Mouse (Mus musculus) adrenal gland, postnatal 25 days (tissue): ENCODE measurements around the gene Dnase2b. TPM values are rescaled to one million over a fixed set of nuclear protein-coding genes. Genes with fewer than 3 reads are reported as not detected.

ENCODE experiments used
- DNase-seq: peaks from one replicate; pipeline ENCODE4 v3.0.0; 2021; ENCODE audit warnings: mixed read lengths
- long read RNA-seq: library from polyadenylated mRNA; stranded (forward); transcript quantifications from one replicate; pipeline ENCODE4 v2.0.0, GENCODE M21; 2021
- total RNA-seq: library from RNA; stranded (reverse); gene quantifications from 2 replicates; pipeline ENCODE4 v1.2.3, GENCODE M21; 2021

The Dnase2b gene
- 0.33 TPM in 1 of 2 replicates, not detected in the other for total RNA-seq
- long read RNA-seq, transcript Dnase2b-201 (6 exons, 2,566 nt) = major isoform, 6 of 14 reads
- long read RNA-seq, partial matches to known transcripts = 0 of 14 reads
- long read RNA-seq, other reads (novel, unspliced or antisense) = 8 of 14 reads

DNA sequence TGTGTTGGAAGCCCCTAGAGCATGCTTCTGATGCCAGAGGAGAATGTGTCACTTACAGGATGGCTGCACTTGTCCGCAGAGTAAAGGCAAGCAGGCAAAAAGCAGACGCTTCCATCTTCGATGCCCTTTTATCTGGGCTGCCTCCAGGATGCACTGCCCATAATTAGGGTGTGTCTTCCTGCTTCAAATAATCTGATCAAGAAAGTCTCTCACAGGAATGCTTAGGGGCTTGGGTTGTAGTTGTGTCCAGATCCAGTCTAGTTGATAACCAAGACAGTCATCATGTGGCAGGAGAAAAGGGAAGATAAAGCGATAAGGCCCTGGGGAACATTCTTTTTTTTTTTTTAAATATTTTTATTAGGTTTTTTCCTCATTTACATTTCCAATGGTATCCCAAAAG is at the start of gene Dnase2b:
Gene Dnase2b (minus strand): TSS at position 101 of the 400 bp plus-strand sequence.
- DNase-seq = no peak

DNA sequence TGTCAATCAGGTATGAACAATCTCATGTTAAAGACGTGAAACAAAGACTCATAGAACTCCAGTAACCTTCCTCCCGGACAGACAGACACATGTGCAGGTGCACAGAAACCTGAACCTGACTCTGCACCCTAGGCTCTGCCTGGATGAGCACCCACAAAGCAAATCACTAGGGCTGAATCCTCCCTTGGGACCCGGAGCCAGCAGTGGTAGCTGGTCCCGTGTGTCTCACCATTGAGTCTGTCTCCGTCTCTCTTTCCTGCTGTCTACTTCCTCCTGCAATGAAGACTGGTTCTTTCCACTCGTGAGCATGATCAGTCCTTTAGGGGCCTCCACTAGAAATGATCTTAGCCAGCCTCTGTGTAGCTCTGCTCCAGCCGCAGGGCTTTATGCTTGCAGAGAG is 46.5 kb upstream of the Dnase2b start:
- DNase-seq = no peak

DNA sequence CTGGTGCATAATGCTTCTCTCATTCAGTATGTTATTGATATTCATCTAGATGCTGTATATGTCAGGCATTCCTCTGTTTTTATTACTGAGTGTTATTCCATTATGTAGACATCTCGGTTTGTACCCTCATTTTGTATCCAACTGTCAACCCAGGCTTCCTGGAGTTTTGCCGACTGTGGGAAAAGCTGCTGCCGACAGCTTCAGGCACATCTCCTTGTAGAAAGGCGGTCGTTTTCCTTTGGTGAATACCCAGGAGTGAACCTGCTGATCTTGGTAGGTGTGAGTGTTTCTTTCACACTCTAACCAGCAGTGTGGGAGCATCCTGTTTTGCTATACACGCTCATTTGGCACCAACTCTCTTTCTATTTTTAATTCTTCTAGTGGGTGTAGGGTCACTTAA is 45.6 kb upstream of the Dnase2b start:
- no peak for DNase-seq

DNA sequence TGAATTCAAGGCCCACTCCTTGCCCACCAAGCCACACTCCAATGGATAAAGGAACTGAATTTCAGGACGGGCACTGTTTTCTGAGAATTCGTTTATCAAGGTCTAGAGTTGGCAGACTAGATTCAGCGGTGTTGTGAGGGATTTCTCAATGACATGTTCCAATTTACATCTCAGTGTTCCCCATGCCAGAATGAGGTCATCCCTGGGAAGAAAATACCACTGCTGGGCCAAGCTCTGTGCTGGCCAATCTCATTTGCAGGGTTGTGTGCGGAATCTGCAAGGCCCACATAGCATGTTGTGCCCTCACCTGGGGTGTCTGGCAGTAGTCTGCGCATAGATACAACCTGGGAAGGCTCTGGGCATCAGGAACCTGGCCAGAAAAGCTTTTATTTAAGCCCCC is 43.9 kb upstream of the Dnase2b start:
- DNase-seq = no peak

- DNase-seq = no peak
Measured at GRCm38 (mm10) chr3:146658061-146658639, 42.8 kb upstream of the Dnase2b start.

DNA sequence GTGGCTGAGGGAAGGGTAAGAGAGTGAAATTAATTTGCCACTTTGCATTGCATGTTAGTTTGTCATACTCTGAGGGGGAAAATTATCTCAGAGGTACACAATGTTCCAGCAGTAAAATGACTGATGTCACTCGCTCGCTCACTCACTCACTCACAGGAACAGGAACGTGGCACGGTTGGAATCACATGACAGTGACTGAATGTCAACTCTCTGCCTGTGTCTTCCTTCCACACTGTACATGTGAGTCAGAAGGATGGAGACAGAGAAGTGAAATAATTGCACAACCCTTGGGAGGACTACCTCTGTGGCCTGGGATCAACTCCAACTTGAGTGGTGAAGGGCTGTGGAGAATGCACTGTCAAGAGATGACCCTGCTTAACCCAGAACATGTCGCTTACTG is 42.0 kb upstream of the Dnase2b start:
- DNase-seq = peak; percentile 27

- DNase-seq = no peak
Measured at GRCm38 (mm10) chr3:146655111-146655577, 39.7 kb upstream of the Dnase2b start.

GRCm38 (mm10) chr3:146653692-146654091 is 38.3 kb upstream of the Dnase2b start:
- DNase-seq = no peak

DNA sequence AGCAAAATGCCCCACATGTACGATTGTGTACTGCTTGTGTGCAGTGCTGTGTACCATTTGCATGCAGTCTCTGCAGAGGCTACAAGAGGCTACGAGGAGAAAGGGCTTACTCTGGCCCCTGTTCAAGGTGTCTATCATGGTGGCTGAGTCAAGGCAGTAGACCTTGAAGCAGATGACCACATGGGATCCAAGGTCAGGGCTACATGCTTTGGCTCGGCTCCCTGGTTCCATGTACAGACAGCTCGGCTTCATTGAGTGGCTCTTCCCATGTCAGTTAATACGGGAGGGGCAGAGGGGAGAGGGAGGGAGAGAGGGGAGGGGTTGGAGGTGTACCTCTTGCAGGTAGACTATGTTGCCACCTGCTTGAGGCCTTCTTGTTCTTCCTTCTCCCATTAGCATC is 37.0 kb upstream of the Dnase2b start:
- peak; percentile 44 for DNase-seq

DNA sequence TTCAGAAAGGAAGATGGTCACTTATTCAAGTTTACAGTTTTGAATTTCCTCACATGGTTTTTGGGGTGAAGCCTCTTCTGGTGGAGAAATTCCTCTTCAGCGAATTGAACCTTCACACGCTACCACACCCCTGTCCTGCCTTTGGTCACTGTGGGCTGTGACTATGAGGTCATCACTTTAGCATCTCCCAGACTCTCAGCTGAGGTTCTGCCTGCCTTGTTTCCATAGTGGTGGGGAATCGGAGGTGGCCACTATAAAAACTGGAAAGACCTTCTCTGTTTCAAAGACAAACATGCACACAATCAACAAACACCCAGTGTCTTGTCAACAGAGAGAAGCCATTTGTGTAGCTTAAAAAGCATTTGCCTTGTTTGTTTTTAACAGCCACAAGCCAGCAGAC is 35.8 kb upstream of the Dnase2b start, which contains the start of gene 4930503B20Rik:
Gene 4930503B20Rik (minus strand): TSS at position 101 of the 400 bp plus-strand sequence.
- DNase-seq = no peak

DNA sequence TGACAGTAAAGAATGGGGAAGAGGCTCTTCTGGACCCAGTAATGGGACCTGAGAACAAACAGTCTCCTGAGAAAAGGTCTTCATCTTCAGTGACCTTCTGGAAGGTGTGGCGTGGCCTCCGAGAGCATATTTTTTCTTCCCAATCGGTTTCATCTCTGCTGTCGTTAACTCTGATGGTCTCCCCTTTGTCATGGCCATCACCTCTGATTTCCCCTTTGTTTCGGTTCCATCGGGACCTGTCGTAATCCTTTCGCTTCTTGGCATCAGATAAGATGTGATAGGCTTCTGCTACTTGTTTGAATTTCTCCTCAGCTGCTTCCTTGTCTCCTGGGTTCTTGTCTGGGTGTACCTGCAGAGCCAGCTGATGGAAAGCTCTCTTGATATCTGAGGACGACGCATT is 35.3 kb upstream of the Dnase2b start:
- no peak for DNase-seq

- DNase-seq = no peak
Measured at GRCm38 (mm10) chr3:146649311-146649894, 34.0 kb upstream of the Dnase2b start.

GRCm38 (mm10) chr3:146641818-146642427 is 26.5 kb upstream of the Dnase2b start:
- peak; percentile 41 for DNase-seq

DNA sequence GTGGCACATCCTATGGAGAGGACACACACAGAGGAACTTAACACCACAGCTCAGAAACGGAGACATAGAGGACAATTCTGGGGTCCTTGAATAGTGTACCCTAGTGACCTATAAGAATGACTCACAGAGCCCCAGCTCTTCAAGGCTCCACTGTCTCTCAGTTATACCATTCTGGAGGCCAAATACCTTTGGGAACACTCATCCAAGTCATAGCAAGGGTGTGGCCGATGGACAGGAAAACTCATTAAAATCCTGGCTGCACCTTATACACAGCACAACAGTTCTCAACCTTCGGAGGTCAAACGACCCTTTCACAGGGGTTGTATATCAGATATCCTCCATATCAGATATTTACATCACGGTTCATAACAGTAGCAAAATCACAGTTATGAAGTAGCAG is 17.1 kb upstream of the Dnase2b start:
- no peak for DNase-seq

- DNase-seq = no peak
Measured at GRCm38 (mm10) chr3:146628227-146628982, 13.0 kb upstream of the Dnase2b start.

DNA sequence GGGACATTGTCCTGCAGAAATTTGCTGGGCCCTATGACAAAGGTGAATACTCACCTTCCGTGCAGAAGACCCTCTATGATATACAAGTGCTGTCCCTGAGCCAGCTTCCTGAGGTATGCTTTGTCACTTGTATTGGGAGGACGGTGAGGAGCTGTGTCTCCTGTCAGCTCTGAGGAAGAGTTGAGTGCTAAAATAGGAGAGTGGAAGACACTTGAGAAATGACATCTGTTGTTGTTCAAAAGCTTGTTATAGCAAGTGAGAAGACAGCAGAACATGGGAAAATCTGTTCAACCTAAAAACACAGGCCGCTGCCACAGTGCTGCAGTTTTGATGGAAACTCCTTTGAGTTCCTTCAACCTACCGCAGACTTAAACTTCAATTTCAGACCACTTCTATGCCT is 10.4 kb upstream of the Dnase2b start:
- no peak for DNase-seq

- no peak for DNase-seq
Measured at GRCm38 (mm10) chr3:146621966-146622365, 6.6 kb upstream of the Dnase2b start.

DNA sequence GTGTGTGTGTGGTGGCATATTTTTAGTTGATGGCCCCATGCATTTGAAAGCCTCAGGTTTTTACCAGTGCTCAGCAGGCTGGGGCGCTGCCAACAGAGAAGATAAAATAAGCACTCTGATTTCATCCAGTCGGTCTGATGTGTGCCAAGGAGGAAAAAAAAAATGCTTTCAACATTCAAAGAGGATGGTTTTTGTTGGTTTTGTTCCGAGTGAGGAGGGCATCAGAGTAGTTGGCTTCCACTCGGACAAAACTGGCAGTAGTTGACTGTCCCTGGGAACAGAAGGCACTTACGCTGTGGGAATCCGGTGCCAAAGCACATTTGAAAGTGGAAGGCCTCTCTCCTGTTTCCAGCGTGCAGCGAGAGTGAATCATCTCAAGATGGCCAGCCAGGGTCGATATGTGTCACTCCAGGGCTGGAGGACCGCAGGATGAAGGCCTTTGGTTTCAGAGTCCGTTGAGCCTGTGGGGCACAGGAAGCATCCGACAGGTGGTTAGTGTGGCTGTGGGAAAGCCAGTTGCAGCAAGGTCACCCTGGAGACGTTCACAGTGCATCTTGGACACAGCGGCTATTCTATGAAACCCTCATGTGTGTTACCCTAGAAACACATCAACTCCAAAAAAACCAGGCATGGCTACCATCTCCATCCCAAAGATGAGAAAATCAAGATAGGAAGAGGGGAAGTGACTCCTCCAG is 5.3 kb upstream of the Dnase2b start:
- peak; percentile 62 for DNase-seq

- no peak for DNase-seq
Measured at GRCm38 (mm10) chr3:146620101-146620500, 4.7 kb upstream of the Dnase2b start.

GRCm38 (mm10) chr3:146618357-146618756 is 3.0 kb upstream of the Dnase2b start:
- no peak for DNase-seq

DNA sequence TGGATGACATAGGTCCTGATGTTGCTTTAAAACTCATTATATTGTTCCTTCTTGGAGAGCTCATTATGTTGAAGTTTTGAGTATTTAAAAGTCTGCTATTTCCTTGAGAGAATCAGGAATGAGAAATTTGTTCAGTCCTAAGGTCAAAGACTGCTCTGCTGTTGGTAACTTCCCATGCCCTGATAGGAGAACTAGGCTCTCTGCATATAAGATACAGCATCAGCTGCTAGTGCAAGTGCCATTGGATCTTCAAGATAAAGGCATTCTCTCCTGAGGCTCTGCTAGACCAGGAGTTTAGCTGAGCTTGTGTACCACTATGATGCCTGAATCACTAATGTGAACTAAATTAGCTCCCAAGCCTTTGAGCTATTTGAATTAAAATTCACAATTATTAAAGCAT is 2.5 kb upstream of the Dnase2b start:
- DNase-seq = no peak
